Mouse (Mus musculus) adrenal gland (tissue): Measurements from ENCODE around the gene Urah.

ENCODE experiments used
- intact Hi-C: fragments of 180-260 bp; cut with DNase I; formaldehyde crosslinking; loops from one replicate; pipeline ENCODE4 v1.15.1; 2025
- long read RNA-seq, 2 experiments: library from polyadenylated mRNA; unstranded; transcript quantifications; one replicate each; pipeline ENCODE4 v2.0.0; 2020; ENCODE audit warnings: borderline replicate concordance in 1 of 2; ENCODE audit not compliant: insufficient replicate concordance in 1 of 2

Urah gene
- long read RNA-seq, experiment 1, partial matches to known transcripts = 0 of 3 reads
- long read RNA-seq, experiment 1, other reads (novel, unspliced or antisense) = 1 of 3 reads
- long read RNA-seq, experiment 2, partial matches to known transcripts = 0 of 4 reads
- long read RNA-seq, experiment 2, other reads (novel, unspliced or antisense) = 1 of 4 reads

- intact Hi-C loops = loop anchor here (5.0 kb wide), 1 partner anchor 758 kb away; no protein-coding TSS in a partner anchor
Measured at GRCm38 (mm10) chr7:140834968-140835757, at the start of gene Urah. Urah (plus strand) TSS chr7:140835018.

DNA sequence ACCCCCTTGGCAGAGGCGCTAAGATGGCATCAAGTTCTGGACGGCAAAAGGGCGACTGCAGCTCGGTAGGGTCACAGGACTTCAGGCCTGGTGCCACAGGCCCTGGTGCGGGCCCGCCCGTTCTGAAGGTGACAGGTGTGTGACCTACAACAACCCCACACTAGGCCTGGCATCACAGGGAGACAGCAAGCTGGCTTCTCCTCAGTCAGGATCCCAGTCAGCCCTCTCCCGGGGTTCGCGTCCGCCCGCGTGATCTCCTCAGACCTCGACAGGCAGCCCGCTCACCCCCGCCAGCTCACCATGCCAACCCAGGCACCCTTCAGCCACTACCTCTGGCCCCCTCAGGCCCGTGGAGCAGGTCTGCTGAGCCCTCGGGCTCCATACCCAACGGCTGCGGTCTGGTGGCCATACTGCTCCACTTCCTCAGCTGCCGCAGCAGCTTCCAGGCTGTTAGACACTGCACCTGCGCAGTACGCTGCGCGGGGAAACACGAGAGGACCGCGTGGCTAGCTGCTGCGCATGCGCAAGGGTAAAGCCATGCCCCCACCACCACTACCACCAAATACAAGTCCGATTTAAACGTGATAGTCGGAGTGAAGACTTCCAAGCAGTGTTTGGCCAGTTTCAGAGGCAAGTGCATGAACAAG, 47.3 kb upstream of the Urah start, which contains the start of gene Syce1:
TSS of gene Syce1 (minus strand) at position 447 of the 647 bp plus-strand sequence.
- intact Hi-C loops = no loop called here

DNA sequence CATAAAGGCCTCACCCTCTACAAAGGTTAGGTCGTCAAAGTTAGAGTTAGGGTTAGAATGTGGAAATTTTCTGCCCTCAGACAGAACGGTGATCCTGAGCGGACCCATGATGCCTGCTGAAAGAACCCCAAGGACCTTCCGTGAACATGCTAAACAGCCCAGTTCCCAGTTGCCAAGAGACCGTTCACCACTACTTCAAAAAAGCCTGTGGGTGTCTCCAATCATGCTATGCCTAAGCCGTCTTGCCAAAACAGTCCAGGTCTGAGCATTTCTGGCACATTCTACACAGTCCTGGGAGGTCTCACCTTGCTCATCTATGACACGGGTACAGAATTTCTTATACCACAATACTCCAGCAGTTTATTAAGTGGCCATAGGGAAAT, 46.8 kb upstream of the Urah start:
- intact Hi-C loops = no loop called here

GRCm38 (mm10) chr7:140793541-140793940, 41.3 kb upstream of the Urah start:
- intact Hi-C loops = no loop called here

DNA sequence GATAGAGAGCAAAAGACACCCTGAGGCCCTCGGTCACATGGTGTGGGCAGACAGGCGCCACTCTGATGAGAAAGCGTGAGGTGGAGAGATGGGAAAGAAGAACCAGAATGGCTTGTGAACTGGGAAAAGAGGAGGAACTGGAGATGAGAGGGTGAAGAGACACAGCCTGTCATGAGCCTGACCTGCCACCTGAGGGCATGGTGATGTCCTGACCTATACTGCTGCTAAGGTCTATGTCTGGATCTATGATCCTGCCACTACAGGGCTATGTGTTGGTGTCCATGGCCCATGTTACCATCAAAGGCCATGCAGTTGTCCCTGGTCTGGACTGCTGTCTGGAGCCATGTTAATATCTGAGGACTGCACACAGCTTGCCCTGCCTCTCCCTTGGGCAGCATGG, 37.2 kb upstream of the Urah start:
- intact Hi-C loops = no loop called here

DNA sequence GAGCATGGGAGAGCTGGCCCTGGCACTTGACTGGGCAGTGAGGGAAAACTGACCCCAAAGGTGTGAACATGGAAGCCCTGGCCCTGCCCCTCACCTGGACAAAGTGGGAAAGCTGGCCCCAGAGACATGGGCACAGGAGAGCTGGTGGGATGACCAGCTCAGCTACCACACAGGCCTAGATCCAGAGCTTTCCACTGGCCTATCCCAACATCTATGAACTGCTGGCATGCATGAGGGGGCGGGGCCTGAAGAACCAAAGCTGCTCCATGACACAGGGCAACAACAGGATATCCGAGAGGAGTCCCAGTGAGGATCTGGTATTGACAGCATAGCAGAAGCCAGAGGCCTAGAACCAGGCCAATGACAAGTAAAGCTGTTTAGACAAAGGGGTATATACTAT, 36.6 kb upstream of the Urah start:
- intact Hi-C loops = no loop called here

- intact Hi-C loops = no loop called here
Measured at GRCm38 (mm10) chr7:140802629-140803028, 32.2 kb upstream of the Urah start.

DNA sequence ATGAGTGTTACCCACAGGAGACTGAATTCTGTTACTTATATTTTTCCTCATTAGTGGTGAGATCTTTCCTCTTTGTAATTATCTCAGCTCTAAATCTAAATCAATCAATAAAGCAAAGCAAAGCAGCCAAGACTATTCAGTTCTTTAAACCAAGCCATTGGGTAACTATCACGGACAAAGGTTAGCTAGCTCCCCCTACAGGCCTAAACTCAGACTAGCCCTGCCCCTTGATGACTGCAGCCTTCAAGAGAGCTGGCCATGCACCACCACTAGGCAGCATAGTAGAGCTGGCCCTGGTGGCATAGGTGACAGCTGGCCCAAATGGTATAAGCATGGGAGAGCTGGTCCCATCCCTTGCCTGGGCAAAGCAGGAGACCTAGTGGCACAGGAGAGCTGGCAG, 29.1 kb upstream of the Urah start:
- intact Hi-C loops = no loop called here

- intact Hi-C loops = no loop called here
Measured at GRCm38 (mm10) chr7:140810496-140810895, 24.3 kb upstream of the Urah start.

DNA sequence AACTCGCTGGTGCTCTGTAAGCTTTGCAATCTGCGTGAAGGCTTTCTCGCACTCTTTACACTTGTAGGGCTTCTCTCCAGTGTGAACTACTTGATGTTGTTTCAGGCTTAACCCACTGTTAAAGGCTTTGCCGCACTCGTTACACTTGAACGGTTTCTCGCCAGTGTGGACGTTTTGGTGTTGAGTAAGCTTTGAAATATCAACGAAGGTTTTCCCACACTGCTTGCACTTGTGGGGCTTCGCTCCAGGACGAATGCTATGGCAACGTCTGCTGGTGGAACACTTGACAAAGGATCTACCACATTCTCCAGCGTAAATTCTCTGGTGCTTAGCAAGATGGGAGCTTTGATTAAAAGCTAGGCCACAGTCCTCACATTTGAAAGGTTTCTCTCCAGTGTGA, 23.1 kb upstream of the Urah start:
- intact Hi-C loops = no loop called here

DNA sequence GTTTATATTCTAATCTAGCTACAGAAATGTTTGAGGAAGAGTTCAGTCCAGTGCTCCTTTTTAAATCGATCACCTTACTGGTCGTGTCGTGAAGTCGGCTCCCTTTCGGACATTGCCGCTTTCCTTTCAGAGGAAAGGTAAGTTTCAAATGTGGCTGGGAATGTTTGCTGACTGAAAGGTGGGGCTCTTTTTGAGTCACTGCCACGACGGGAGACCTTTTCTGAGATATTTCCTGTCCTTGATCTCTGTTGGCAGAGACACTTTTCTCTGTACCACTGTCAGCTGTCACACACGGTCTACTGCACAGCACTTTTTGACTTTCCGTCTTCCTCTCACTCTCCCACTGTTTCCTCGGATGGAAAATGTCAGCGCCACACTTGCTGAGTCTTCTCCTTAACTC, 22.0 kb upstream of the Urah start:
- intact Hi-C loops = no loop called here

GRCm38 (mm10) chr7:140820173-140820572, 14.6 kb upstream of the Urah start:
- intact Hi-C loops = no loop called here

GRCm38 (mm10) chr7:140821305-140821652, 13.5 kb upstream of the Urah start:
- intact Hi-C loops = no loop called here

DNA sequence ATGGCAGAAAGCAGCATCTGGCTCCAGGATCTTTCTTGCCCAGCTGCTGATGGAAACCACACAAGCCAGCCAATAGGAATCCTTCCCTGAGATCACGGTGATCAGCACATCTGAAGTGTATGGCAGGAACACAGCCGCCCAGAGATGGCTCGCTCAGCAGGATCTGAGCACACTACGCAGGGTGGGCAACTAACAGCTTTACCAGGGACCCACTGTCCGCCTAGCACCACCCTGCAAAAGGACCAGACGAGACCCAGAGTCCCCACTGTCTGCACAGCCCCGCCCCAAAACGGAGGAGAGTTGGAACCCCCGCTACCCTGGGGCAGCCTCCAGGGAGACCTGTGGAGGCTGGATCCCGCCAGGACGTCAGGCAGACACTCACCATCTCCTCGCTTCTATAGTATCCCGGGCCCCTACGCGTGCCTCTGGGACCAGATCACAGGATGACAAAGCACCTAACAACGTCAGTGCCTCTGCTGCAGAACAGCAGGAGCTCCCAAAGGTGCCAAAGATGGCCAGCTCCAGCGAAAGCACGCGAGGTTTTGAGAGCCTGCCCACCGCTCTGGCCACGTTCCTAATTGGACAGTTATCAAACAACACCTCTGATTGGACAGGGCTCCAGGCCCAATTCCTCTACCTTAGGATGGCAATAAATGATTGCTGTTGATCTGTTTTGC, 13.0 kb upstream of the Urah start, which contains the start of gene Zfp941:
TSS of gene Zfp941 (minus strand) at position 526 of the 677 bp plus-strand sequence.
- intact Hi-C loops = no loop called here

DNA sequence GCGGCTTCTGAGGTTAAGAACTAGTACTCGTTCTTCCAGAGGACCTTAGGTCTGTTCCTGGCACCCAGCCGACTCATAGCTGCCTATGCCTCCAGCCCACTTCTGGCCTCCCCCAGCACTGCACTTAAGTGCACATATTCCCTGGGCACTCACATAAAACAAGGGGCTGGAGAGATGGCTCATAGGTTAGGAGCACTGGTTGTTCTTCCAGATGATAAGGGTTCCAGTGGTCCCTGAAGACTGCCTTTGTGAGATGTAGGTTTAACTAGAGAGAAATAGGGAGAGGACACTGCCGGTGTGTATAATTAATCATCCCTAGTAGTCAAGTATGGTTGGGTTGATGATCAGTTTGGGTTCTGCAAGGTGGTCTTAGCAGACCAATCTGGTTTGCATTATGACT, 12.1 kb upstream of the Urah start:
- intact Hi-C loops = no loop called here

- intact Hi-C loops = no loop called here
Measured at GRCm38 (mm10) chr7:140828171-140828881, 6.5 kb upstream of the Urah start.

- intact Hi-C loops = loop anchor here (5.0 kb wide), 1 partner anchor 754 kb away; no protein-coding TSS in a partner anchor
Measured at GRCm38 (mm10) chr7:140831447-140831846, 3.4 kb upstream of the Urah start.

GRCm38 (mm10) chr7:140833341-140833740, 1.5 kb upstream of the Urah start:
- intact Hi-C loops = loop anchor here (5.0 kb wide), 1 partner anchor 756 kb away; no protein-coding TSS in a partner anchor

- intact Hi-C loops = no loop called here
Measured at GRCm38 (mm10) chr7:140835758-140836087, 905 bp downstream of the Urah start.

DNA sequence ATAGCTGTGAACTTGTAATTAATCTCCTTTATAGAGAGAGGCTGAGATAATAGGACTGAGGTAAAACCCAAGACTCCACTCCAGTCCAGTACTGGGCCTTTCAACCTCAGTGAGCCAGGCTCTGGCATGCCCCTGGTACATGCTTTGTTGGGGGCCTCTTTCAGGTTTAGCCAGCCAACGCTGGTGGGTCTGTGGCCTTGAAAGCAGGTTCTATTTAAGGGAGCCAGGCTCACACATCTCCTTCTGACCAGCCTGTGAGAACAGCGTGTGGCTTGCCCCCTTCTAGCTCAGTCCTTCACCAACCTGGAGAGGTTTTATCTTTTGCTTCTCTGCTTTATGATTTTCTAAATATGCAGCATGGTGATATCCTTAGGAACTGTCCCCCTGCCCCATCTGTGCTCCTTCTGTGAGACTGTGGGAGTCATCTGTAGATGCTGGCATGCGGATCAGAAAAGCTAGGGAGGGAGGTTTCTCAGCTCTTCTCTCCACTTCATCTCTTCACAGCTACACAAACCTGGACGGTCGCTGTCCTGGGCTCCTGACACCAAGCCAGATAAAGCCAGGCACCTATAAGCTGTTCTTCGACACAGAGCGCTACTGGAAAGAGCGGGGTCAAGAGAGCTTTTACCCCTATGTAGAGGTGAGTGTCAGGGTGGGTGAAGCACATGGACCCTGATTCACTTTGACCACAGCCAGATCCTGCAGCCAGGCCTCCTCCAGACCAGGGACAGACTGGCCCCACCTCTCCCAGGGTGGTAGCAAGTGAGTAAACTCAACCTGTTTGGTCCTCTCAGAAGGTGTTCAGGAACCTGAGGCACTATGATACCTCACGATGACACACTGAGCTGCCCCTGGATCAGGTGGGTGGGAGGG, 1.7 kb downstream of the Urah start:
- intact Hi-C loops = no loop called here
